Mouse (Mus musculus): ENCODE measurements around the gene Il18r1. TPM values are rescaled to one million over a fixed set of nuclear protein-coding genes. Genes with fewer than 3 reads are reported as not detected.
A peak's percentile ranks its signal among the peaks of the same experiment; 100 is the strongest.

Gene Il18r1
- polyA plus RNA-seq, 1 experiment from 2014 or later = 0.10 TPM

DNA sequence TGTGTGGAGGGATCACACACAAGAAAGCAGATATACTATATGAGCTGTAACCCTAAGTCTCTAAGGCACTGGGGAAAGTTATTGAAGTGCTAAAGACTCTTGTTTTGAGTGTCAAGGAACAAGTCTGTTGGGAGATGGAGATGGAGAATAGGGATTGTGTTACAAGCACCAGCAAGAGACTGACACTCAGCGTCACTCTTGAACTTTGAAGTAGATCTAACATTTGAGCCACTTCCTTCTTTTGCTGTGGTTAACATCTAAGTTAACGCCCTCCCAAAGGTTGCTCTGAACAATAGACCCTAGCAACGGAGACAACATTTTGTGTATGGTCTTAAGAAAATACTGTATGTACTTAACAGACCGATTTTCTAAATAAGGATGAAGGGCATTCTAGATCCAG lies 8.3 kb downstream of the Il18r1 start:
- Histone ChIP-seq H3K4me3 (ENCODE audit: low read depth, low read length) (no peak overlapping the region), H3K9ac (ENCODE audit: low read depth, low read length) (no peak overlapping the region), H3K27me3 (replicated peaks; ENCODE audit: control insufficient read depth, insufficient read depth, low read length) (no peaks in the 10 kb centered on the region), H3K4me2 (no peak overlapping the region), H3K36me3 (ENCODE audit: control insufficient read depth, insufficient read depth, low read length) (no peaks in the 10 kb centered on the region), H3K9me3 (ENCODE audit: control insufficient read depth, low read length) (no peaks in the 10 kb centered on the region), H3K4me1 (replicated peaks; ENCODE audit: control insufficient read depth, insufficient read depth, low read length) (no peaks in the 10 kb centered on the region), H3K27ac (ENCODE audit: low read depth, low read length) (no peak overlapping the region)
- 56% methylated on average over 4 of the region's 4 CpGs for WGBS
- DNase-seq (ENCODE audit: low spot score) = no peak
- no peak for ATAC-seq (replicated peaks; ENCODE audit: low FRiP score)

DNA sequence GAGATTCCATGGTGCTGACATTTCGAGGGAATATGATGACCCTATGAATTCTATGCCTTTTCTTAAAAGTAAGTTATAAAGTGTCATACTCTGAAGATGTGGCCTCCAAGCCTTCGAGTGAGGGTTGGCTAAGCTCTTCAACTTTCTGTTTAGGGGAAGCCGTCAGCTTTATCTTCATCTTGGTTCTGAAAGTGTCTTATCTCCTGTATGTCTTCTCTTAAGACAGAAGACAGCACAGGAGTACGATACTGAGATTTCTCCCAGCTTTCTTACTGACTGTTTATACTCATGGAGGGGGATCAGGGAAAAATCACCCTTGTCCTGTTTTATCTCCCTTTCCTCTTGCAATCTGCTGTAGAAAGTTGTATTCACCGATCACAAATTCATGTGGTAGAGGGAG lies 9.0 kb downstream of the Il18r1 start:
- Histone ChIP-seq H3K9me3 (ENCODE audit: control insufficient read depth, low read length) (no peaks in the 10 kb centered on the region), H3K9ac (ENCODE audit: low read depth, low read length) (no peak overlapping the region), H3K4me2 (no peak overlapping the region), H3K36me3 (ENCODE audit: control insufficient read depth, insufficient read depth, low read length) (no peaks in the 10 kb centered on the region), H3K27ac (ENCODE audit: low read depth, low read length) (no peak overlapping the region), H3K27me3 (replicated peaks; ENCODE audit: control insufficient read depth, insufficient read depth, low read length) (no peaks in the 10 kb centered on the region), H3K4me3 (ENCODE audit: low read depth, low read length) (no peak overlapping the region), H3K4me1 (replicated peaks; ENCODE audit: control insufficient read depth, insufficient read depth, low read length) (no peaks in the 10 kb centered on the region)
- 51% methylated on average over 5 of the region's 5 CpGs for WGBS
- no peak for DNase-seq (ENCODE audit: low spot score)
- no peak for ATAC-seq (replicated peaks; ENCODE audit: low FRiP score)

DNA sequence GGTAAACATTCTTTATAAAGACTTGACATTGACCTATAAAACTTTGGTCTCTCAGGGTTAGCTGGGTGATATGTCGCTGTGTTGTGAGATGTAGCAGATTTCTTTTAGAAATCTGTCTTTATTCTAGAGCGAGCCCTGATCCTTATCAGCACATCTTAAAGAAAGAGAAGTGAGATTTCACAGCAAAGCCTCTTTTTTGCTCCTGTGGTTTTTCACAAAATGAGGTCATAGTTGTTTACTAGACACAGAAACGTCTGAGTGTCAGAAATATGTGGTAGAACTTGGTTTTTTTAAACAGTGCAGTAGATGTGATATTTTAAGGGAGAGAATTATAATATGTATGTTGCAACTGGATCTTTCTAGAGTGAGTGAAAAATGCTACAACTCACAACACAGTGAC lies 10.3 kb downstream of the Il18r1 start:
- Histone ChIP-seq H3K36me3 (ENCODE audit: control insufficient read depth, insufficient read depth, low read length) (no peaks in the 10 kb centered on the region), H3K27ac (ENCODE audit: low read depth, low read length) (no peak overlapping the region), H3K27me3 (replicated peaks; ENCODE audit: control insufficient read depth, insufficient read depth, low read length) (no peaks in the 10 kb centered on the region), H3K4me3 (ENCODE audit: low read depth, low read length) (no peak overlapping the region), H3K4me2 (no peak overlapping the region), H3K9me3 (ENCODE audit: control insufficient read depth, low read length) (no peaks in the 10 kb centered on the region), H3K4me1 (replicated peaks; ENCODE audit: control insufficient read depth, insufficient read depth, low read length) (no peaks in the 10 kb centered on the region), H3K9ac (ENCODE audit: low read depth, low read length) (no peak overlapping the region)
- ATAC-seq (replicated peaks; ENCODE audit: low FRiP score) (no peak), DNase-seq (ENCODE audit: low spot score) (no peak)
- 42% methylated on average over 3 of the region's 3 CpGs for WGBS

DNA sequence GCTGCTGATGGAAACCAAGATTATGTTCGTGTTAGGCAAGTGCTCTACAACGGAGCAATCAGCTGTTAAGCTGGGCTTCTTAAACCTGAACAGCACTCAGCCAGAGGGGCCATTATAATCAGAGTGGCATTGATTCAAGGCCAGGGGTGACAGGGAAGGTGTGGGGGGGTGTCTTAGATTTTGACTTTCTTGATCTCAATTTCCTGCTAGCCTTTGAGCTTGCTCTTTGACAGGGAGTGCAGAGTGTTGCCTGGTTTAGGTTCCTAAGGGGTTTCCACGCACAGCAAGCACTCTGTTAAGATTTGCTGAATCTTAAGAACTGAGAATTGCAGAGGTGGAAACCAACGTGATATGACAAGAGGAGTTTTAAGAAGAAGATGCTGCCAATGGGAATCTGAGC lies 11.4 kb downstream of the Il18r1 start:
- H3K36me3 ChIP-seq (ENCODE audit: control insufficient read depth, insufficient read depth, low read length) = no peaks in the 10 kb centered on the region
- H3K4me3 ChIP-seq (ENCODE audit: low read depth, low read length) = no peak overlapping the region
- WGBS = 55% methylated on average over 4 of the region's 4 CpGs
- ATAC-seq (replicated peaks; ENCODE audit: low FRiP score) (no peak), DNase-seq (ENCODE audit: low spot score) (no peak)
- no peaks in the 10 kb centered on the region for H3K4me1 ChIP-seq (replicated peaks; ENCODE audit: control insufficient read depth, insufficient read depth, low read length)
- H3K9me3 ChIP-seq (ENCODE audit: control insufficient read depth, low read length) = no peaks in the 10 kb centered on the region
- H3K27ac ChIP-seq (ENCODE audit: low read depth, low read length) = no peak overlapping the region
- no peak overlapping the region for H3K9ac ChIP-seq (ENCODE audit: low read depth, low read length)
- no peak overlapping the region for H3K4me2 ChIP-seq
- H3K27me3 ChIP-seq (replicated peaks; ENCODE audit: control insufficient read depth, insufficient read depth, low read length) = no peaks in the 10 kb centered on the region

DNA sequence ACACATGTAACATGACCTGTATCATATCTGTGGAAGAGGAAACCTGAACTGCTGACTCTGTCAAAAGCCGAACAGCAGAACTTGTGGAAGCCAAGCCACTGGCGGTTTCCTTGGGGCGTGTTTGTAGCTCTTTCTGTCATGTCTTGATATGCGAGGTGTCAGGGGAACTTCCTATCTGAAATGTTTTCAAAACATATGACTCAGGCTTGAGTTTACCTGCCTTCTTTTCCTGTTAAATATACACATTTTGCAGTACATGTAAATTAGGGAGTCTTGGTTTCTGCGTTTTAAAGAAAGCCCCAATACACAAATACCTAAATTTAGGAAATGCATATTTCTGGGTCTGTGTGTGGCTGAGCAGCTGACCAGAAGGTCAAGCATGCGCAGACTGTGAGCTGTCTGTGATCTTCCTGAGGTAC lies 14.2 kb downstream of the Il18r1 start:
- no peak overlapping the region for H3K4me3 ChIP-seq (ENCODE audit: low read depth, low read length)
- DNase-seq (ENCODE audit: low spot score) = no peak
- no peak overlapping the region for H3K27ac ChIP-seq (ENCODE audit: low read depth, low read length)
- whole genome bisulfite sequencing = 45% methylated on average over 6 of the region's 6 CpGs
- H3K27me3 ChIP-seq (replicated peaks; ENCODE audit: control insufficient read depth, insufficient read depth, low read length) = no peaks in the 10 kb centered on the region
- ATAC-seq (replicated peaks; ENCODE audit: low FRiP score) = no peak
- no peaks in the 10 kb centered on the region for H3K4me1 ChIP-seq (replicated peaks; ENCODE audit: control insufficient read depth, insufficient read depth, low read length)
- H3K9me3 ChIP-seq (ENCODE audit: control insufficient read depth, low read length) = no peaks in the 10 kb centered on the region
- no peak overlapping the region for H3K4me2 ChIP-seq
- no peaks in the 10 kb centered on the region for H3K36me3 ChIP-seq (ENCODE audit: control insufficient read depth, insufficient read depth, low read length)
- no peak overlapping the region for H3K9ac ChIP-seq (ENCODE audit: low read depth, low read length)

DNA sequence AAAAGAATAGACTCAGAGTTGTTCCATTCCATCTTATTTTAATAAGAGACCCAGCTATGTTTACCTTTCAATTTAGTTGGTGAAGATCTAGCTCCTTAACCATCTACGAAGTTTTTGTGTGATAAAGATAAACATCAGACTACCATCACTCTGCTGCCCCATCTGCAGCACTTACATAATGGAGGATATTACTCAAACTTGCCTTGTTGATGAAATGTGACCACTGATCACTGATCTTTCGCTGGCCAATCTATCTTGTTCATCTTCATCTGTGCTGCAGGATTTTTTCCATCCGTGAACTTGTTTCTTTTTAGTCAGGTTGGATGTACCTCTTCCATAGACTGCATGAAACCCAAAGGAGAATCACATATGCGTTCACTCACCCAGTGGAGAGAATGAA lies 29.2 kb downstream of the Il18r1 start:
- H3K36me3 ChIP-seq (ENCODE audit: control insufficient read depth, insufficient read depth, low read length) = no peaks in the 10 kb centered on the region
- H3K4me1 ChIP-seq (replicated peaks; ENCODE audit: control insufficient read depth, insufficient read depth, low read length) = no peaks in the 10 kb centered on the region
- H3K4me2 ChIP-seq = no peak overlapping the region
- no peak overlapping the region for H3K4me3 ChIP-seq (ENCODE audit: low read depth, low read length)
- no peaks in the 10 kb centered on the region for H3K9me3 ChIP-seq (ENCODE audit: control insufficient read depth, low read length)
- no peak overlapping the region for H3K27ac ChIP-seq (ENCODE audit: low read depth, low read length)
- 80% methylated on average over 4 of the region's 4 CpGs for WGBS
- no peak overlapping the region for H3K9ac ChIP-seq (ENCODE audit: low read depth, low read length)
- ATAC-seq (replicated peaks; ENCODE audit: low FRiP score) (no peak), DNase-seq (ENCODE audit: low spot score) (no peak)
- H3K27me3 ChIP-seq (replicated peaks; ENCODE audit: control insufficient read depth, insufficient read depth, low read length) = no peaks in the 10 kb centered on the region

DNA sequence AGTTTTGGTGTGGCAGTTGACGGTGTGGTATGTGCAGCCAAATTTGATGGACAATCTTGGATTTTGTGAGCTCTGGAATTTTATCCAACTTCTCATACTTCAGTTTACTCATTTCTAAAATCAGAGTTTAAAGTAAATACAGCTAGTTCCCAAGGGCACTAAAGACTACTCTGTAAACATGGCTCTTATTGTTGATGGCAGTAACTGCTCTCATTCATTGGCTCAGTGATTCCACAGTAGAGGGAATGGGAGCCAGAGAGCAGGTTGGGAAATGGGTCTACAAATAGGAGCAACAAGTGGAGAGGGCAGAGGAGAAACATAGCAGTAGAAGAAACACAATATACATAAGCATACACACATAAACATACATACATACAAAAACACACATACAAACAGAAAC lies 34.4 kb downstream of the Il18r1 start:
- Histone ChIP-seq H3K9ac (ENCODE audit: low read depth, low read length) (no peak overlapping the region), H3K4me3 (ENCODE audit: low read depth, low read length) (no peak overlapping the region), H3K4me1 (replicated peaks; ENCODE audit: control insufficient read depth, insufficient read depth, low read length) (no peaks in the 10 kb centered on the region), H3K27ac (ENCODE audit: low read depth, low read length) (no peak overlapping the region), H3K27me3 (replicated peaks; ENCODE audit: control insufficient read depth, insufficient read depth, low read length) (no peaks in the 10 kb centered on the region), H3K9me3 (ENCODE audit: control insufficient read depth, low read length) (no peaks in the 10 kb centered on the region), H3K36me3 (ENCODE audit: control insufficient read depth, insufficient read depth, low read length) (no peaks in the 10 kb centered on the region), H3K4me2 (no peak overlapping the region)
- DNase-seq (ENCODE audit: low spot score) = no peak
- WGBS = 87% methylated on average over 1 of the region's 1 CpGs
- no peak for ATAC-seq (replicated peaks; ENCODE audit: low FRiP score)

DNA sequence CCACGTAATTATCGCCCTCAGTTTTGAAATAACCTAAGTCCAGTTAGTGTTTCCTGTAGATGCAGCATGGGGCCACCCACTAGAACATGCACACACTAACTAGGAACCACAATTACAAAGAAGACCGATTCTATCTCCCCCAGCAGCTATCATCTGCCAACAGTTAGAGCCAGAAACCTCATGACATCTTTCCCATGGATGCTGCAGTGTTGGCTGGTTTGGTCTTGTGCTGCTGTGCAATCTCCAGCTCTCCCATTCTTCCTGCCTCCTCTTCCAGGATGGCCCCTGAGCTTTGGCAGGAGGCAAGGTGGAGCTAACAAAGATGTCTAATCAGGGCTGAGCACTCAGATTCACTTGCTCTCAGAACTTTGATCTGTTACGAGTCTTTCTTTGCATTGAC lies 35.8 kb downstream of the Il18r1 start:
- H3K27ac ChIP-seq (ENCODE audit: low read depth, low read length) = no peak overlapping the region
- H3K27me3 ChIP-seq (replicated peaks; ENCODE audit: control insufficient read depth, insufficient read depth, low read length) = no peaks in the 10 kb centered on the region
- WGBS = 44% methylated on average over 4 of the region's 4 CpGs
- no peak for ATAC-seq (replicated peaks; ENCODE audit: low FRiP score)
- H3K4me1 ChIP-seq (replicated peaks; ENCODE audit: control insufficient read depth, insufficient read depth, low read length) = no peaks in the 10 kb centered on the region
- no peaks in the 10 kb centered on the region for H3K36me3 ChIP-seq (ENCODE audit: control insufficient read depth, insufficient read depth, low read length)
- H3K9ac ChIP-seq (ENCODE audit: low read depth, low read length) = no peak overlapping the region
- no peaks in the 10 kb centered on the region for H3K9me3 ChIP-seq (ENCODE audit: control insufficient read depth, low read length)
- no peak for DNase-seq (ENCODE audit: low spot score)
- no peak overlapping the region for H3K4me3 ChIP-seq (ENCODE audit: low read depth, low read length)
- H3K4me2 ChIP-seq = no peak overlapping the region

DNA sequence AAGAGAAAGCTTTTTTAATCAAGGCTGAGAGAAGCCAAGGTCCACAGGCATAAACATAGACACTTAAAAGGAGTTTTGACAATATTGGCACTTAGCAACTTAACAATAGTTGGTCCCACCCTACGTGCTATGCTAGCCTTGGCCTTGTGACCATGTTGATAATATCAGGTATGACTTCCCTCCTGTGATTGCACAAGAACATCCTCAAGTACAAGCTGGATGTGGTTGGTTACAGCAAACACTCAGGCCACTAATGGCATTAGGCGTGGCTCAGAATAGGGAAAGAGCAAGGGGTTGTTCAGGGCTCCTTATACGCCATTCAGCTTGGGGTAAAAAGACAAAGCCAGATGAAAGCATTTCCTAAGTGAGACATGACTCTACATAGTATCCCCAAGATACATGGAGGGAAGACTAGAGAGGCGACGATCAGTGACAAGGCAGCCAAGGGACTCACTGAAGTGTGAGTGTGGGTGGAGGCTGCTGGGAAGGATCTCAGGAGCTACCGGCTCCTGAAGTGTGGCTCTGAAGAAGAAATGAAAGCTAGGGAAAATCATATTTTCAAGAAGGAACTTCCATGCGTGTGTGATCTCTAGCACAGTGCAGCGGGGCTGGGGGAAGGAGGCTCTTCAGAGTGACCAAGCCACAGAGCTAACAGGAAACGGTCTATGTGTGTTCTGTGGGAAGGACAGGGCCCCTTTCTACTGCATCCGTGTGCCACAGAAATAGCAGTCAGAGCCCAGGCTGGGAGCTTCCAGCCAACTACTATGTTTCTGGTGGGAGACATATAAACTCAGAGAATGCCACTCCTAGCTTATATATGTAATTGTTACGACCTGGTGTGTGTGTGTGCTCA lies 36.4 kb downstream of the Il18r1 start:
- Histone ChIP-seq H3K27ac (ENCODE audit: low read depth, low read length) (no peak overlapping the region), H3K4me3 (ENCODE audit: low read depth, low read length) (no peak overlapping the region), H3K4me1 (replicated peaks; ENCODE audit: control insufficient read depth, insufficient read depth, low read length) (no peaks in the 10 kb centered on the region), H3K4me2 (no peak overlapping the region), H3K9ac (ENCODE audit: low read depth, low read length) (no peak overlapping the region), H3K36me3 (ENCODE audit: control insufficient read depth, insufficient read depth, low read length) (no peaks in the 10 kb centered on the region), H3K9me3 (ENCODE audit: control insufficient read depth, low read length) (no peaks in the 10 kb centered on the region), H3K27me3 (replicated peaks; ENCODE audit: control insufficient read depth, insufficient read depth, low read length) (no peaks in the 10 kb centered on the region)
- ATAC-seq (replicated peaks; ENCODE audit: low FRiP score) (0 out of 2 replicates have a peak, but pooled peaks have one; percentile 36), DNase-seq (ENCODE audit: low spot score) (no peak)
- WGBS = 50% methylated on average over 11 of the region's 11 CpGs

All from liver, embryonic 11.5 days (tissue).